Mouse (Mus musculus): ENCODE results near the gene Gna15. TPM values are rescaled to one million over a fixed set of nuclear protein-coding genes. Genes with fewer than 3 reads are reported as not detected.

The Gna15 gene
- polyA plus RNA-seq, 1 experiment, result 1.4 TPM

- H3K27ac ChIP-seq (ENCODE audit: insufficient read depth, low read length), result no peak overlapping the region
- TF ChIP-seq POLR2A (IDR thresholded peaks at IDR 0.05; ENCODE audit: borderline replicate concordance, insufficient read depth, low read length) (no peak), CTCF (IDR thresholded peaks at IDR 0.05; ENCODE audit: borderline replicate concordance, insufficient read depth, low read depth, low read length) (no peak)
- no peak for DNase-seq
- WGBS, result 38% methylated on average over 16 of the region's 16 CpGs
- no peak overlapping the region for H3K4me3 ChIP-seq (replicated peaks; ENCODE audit: insufficient read depth, low read depth, low read length)
- H3K4me1 ChIP-seq (ENCODE audit: control insufficient read depth, insufficient read depth, low read length), result peaks cover 41% of the 10 kb centered on the region
- no peaks in the 10 kb centered on the region for H3K27me3 ChIP-seq (ENCODE audit: control insufficient read depth, insufficient read depth, low read length)
Measured at GRCm38 (mm10) chr10:81568381-81569191, 44.6 kb upstream of the Gna15 start.

- Histone ChIP-seq H3K27ac (ENCODE audit: insufficient read depth, low read length) (no peak overlapping the region), H3K4me3 (replicated peaks; ENCODE audit: insufficient read depth, low read depth, low read length) (no peak overlapping the region), H3K27me3 (ENCODE audit: control insufficient read depth, insufficient read depth, low read length) (no peaks in the 10 kb centered on the region), H3K4me1 (ENCODE audit: control insufficient read depth, insufficient read depth, low read length) (peaks cover 47% of the 10 kb centered on the region)
- WGBS, result 46% methylated on average over 20 of the region's 20 CpGs
- no peak for DNase-seq
- TF ChIP-seq POLR2A (IDR thresholded peaks at IDR 0.05; ENCODE audit: borderline replicate concordance, insufficient read depth, low read length) (no peak), CTCF (IDR thresholded peaks at IDR 0.05; ENCODE audit: borderline replicate concordance, insufficient read depth, low read depth, low read length) (no peak)
Measured at GRCm38 (mm10) chr10:81565257-81566228, 41.5 kb upstream of the Gna15 start.

- no peak for TF ChIP-seq POLR2A (IDR thresholded peaks at IDR 0.05; ENCODE audit: borderline replicate concordance, insufficient read depth, low read length)
- TF ChIP-seq CTCF (IDR thresholded peaks at IDR 0.05; ENCODE audit: borderline replicate concordance, insufficient read depth, low read depth, low read length), result peak; percentile 72
- H3K4me3 ChIP-seq (replicated peaks; ENCODE audit: insufficient read depth, low read depth, low read length), result no peak overlapping the region
- H3K27ac ChIP-seq (ENCODE audit: insufficient read depth, low read length), result no peak overlapping the region
- WGBS, result 19% methylated on average over 10 of the region's 10 CpGs
- no peaks in the 10 kb centered on the region for H3K27me3 ChIP-seq (ENCODE audit: control insufficient read depth, insufficient read depth, low read length)
- peak; percentile 70 to 72 for DNase-seq
- H3K4me1 ChIP-seq (ENCODE audit: control insufficient read depth, insufficient read depth, low read length), result peaks cover 42% of the 10 kb centered on the region
Measured at GRCm38 (mm10) chr10:81564734-81565133, 40.7 kb upstream of the Gna15 start.

- TF ChIP-seq CTCF (IDR thresholded peaks at IDR 0.05; ENCODE audit: borderline replicate concordance, insufficient read depth, low read depth, low read length) (no peak), POLR2A (IDR thresholded peaks at IDR 0.05; ENCODE audit: borderline replicate concordance, insufficient read depth, low read length) (no peak)
- Histone ChIP-seq H3K27me3 (ENCODE audit: control insufficient read depth, insufficient read depth, low read length) (no peaks in the 10 kb centered on the region), H3K4me1 (ENCODE audit: control insufficient read depth, insufficient read depth, low read length) (peaks cover 40% of the 10 kb centered on the region), H3K4me3 (replicated peaks; ENCODE audit: insufficient read depth, low read depth, low read length) (peak overlapping the region; percentile 16), H3K27ac (ENCODE audit: insufficient read depth, low read length) (no peak overlapping the region)
- 1% methylated on average over 10 of the region's 10 CpGs for WGBS
- DNase-seq, result peak; percentile 58 to 62
Measured at GRCm38 (mm10) chr10:81564216-81564615, 40.2 kb upstream of the Gna15 start.

- DNase-seq, result no peak
- WGBS, result 38% methylated on average over 6 of the region's 6 CpGs
Measured at GRCm38 (mm10) chr10:81563481-81563880, 39.5 kb upstream of the Gna15 start.

GRCm38 (mm10) chr10:81562411-81562810 lies 38.4 kb upstream of the Gna15 start:
- Histone ChIP-seq H3K27me3 (ENCODE audit: control insufficient read depth, insufficient read depth, low read length) (no peaks in the 10 kb centered on the region), H3K4me1 (ENCODE audit: control insufficient read depth, insufficient read depth, low read length) (peaks cover 31% of the 10 kb centered on the region), H3K27ac (ENCODE audit: insufficient read depth, low read length) (no peak overlapping the region), H3K4me3 (replicated peaks; ENCODE audit: insufficient read depth, low read depth, low read length) (no peak overlapping the region)
- no peak for DNase-seq
- TF ChIP-seq POLR2A (IDR thresholded peaks at IDR 0.05; ENCODE audit: borderline replicate concordance, insufficient read depth, low read length), result no peak
- no peak for TF ChIP-seq CTCF (IDR thresholded peaks at IDR 0.05; ENCODE audit: borderline replicate concordance, insufficient read depth, low read depth, low read length)
- 72% methylated on average over 6 of the region's 6 CpGs for WGBS

More at GRCm38 (mm10) chr10:81563481-81563880, 39.5 kb upstream of the Gna15 start:
- no peaks in the 10 kb centered on the region for H3K27me3 ChIP-seq (ENCODE audit: control insufficient read depth, insufficient read depth, low read length)
- no peak overlapping the region for H3K4me3 ChIP-seq (replicated peaks; ENCODE audit: insufficient read depth, low read depth, low read length)
- H3K4me1 ChIP-seq (ENCODE audit: control insufficient read depth, insufficient read depth, low read length), result peaks cover 33% of the 10 kb centered on the region
- TF ChIP-seq CTCF (IDR thresholded peaks at IDR 0.05; ENCODE audit: borderline replicate concordance, insufficient read depth, low read depth, low read length) (no peak), POLR2A (IDR thresholded peaks at IDR 0.05; ENCODE audit: borderline replicate concordance, insufficient read depth, low read length) (no peak)
- H3K27ac ChIP-seq (ENCODE audit: insufficient read depth, low read length), result no peak overlapping the region

- Histone ChIP-seq H3K27ac (ENCODE audit: insufficient read depth, low read length) (peak overlapping the region; percentile 80), H3K27me3 (ENCODE audit: control insufficient read depth, insufficient read depth, low read length) (no peaks in the 10 kb centered on the region), H3K4me3 (replicated peaks; ENCODE audit: insufficient read depth, low read depth, low read length) (peak overlapping the region; percentile 91), H3K4me1 (ENCODE audit: control insufficient read depth, insufficient read depth, low read length) (peaks cover 31% of the 10 kb centered on the region)
- TF ChIP-seq POLR2A (IDR thresholded peaks at IDR 0.05; ENCODE audit: borderline replicate concordance, insufficient read depth, low read length), result no peak
- TF ChIP-seq CTCF (IDR thresholded peaks at IDR 0.05; ENCODE audit: borderline replicate concordance, insufficient read depth, low read depth, low read length), result no peak
- 27% methylated on average over 16 of the region's 16 CpGs for WGBS
- DNase-seq, result no peak
Measured at GRCm38 (mm10) chr10:81560719-81561459, 36.9 kb upstream of the Gna15 start.

All from cerebellum, adult 2 months (tissue).